Mouse (Mus musculus) limb, embryonic 11.5 days (tissue): ENCODE measurements around the gene Rcl1. TPM values are rescaled to one million over a fixed set of nuclear protein-coding genes. Genes with fewer than 3 reads are reported as not detected.

ENCODE experiments used
- ATAC-seq: fragments of 200-750 bp; cut with Nextera tagmentation; 2 replicates; pipeline ENCODE4 v1.8.0; 2017; ENCODE audit warnings: low read depth; ENCODE audit not compliant: insufficient number of reproducible peaks, low FRiP score, low TSS enrichment
- DNase-seq: peaks from one replicate; pipeline ENCODE4 v3.0.0-alpha.2; 2015; ENCODE audit warnings: low spot score
- H3K27ac ChIP-seq: fragments of 300-500 bp; sonication (generic); replicated peaks from 2 replicates; pipeline ENCODE4 v1.5.1; 2014; ENCODE audit warnings: low read depth, mild to moderate bottlenecking, low read length
- H3K27me3 ChIP-seq: fragments of 300-500 bp; sonication (generic); 2 replicates; pipeline ENCODE4 v1.6.1; 2014; ENCODE audit warnings: mild to moderate bottlenecking, low read length, mixed read lengths; ENCODE audit not compliant: control insufficient read depth, insufficient read depth
- H3K36me3 ChIP-seq: fragments of 300-500 bp; sonication (generic); 2 replicates; pipeline ENCODE4 v1.6.1; 2014; ENCODE audit warnings: mild to moderate bottlenecking, low read length, moderate library complexity, mixed read lengths; ENCODE audit not compliant: control insufficient read depth, insufficient read depth
- H3K4me1 ChIP-seq: fragments of 300-500 bp; sonication (generic); 2 replicates; pipeline ENCODE4 v1.6.1; 2014; ENCODE audit warnings: low read length, mixed read lengths; ENCODE audit not compliant: control insufficient read depth, insufficient read depth
- H3K4me2 ChIP-seq: fragments of 300-500 bp; sonication (generic); 2 replicates; pipeline ENCODE4 v1.6.1; 2014; ENCODE audit warnings: low read depth, mild to moderate bottlenecking, moderate library complexity; ENCODE audit not compliant: severe bottlenecking
- H3K4me3 ChIP-seq: fragments of 300-500 bp; sonication (generic); 2 replicates; pipeline ENCODE4 v1.5.1; 2014; ENCODE audit warnings: low read depth, low read length
- H3K9ac ChIP-seq: fragments of 300-500 bp; sonication (generic); 2 replicates; pipeline ENCODE4 v1.6.1; 2014; ENCODE audit warnings: mild to moderate bottlenecking, low read length
- H3K9me3 ChIP-seq: fragments of 300-500 bp; sonication (generic); 2 replicates; pipeline ENCODE4 v1.6.1; 2016; ENCODE audit warnings: low read length; ENCODE audit not compliant: control insufficient read depth
- WGBS: fragments of 180-500 bp; shearing (Covaris S2); extraction: QIAGEN DNeasy Blood & Tissue Kit; methylation state at CpG from one replicate; pipeline ENCODE4 v1.1.7; 2014; 5-methylcytosine and 5-hydroxymethylcytosine counted together
- polyA plus RNA-seq: library from polyadenylated mRNA; unstranded; fragments of >200 nt; fragmentation: Nextera tagmentation; extraction: Ambion mirVana; gene quantifications from 2 replicates; pipeline ENCODE4 v1.2.1, GENCODE M21; 2014

The Rcl1 gene
- polyA plus RNA-seq, 1 experiment from 2014 or later, result 68.3 TPM

GRCm38 (mm10) chr19:29099596-29099995, 1.6 kb upstream of the Rcl1 start:
- H3K36me3 ChIP-seq, result peaks cover 5% of the 10 kb centered on the region; the same call in 1 of the 2 replicates
- DNase-seq (no peak), ATAC-seq (no peak)
- no peak overlapping the region for H3K4me3 ChIP-seq
- no peaks in the 10 kb centered on the region for H3K9me3 ChIP-seq
- H3K4me2 ChIP-seq, result no peak overlapping the region
- no peak overlapping the region for H3K27ac ChIP-seq
- H3K4me1 ChIP-seq, result 0 out of 2 replicates have a peak, but pooled peaks cover 5% of the 10 kb centered on the region
- no peaks in the 10 kb centered on the region for H3K27me3 ChIP-seq
- 85% methylated on average over 4 of the region's 4 CpGs for WGBS
- H3K9ac ChIP-seq, result no peak overlapping the region

- Histone ChIP-seq H3K27me3 (no peaks in the 10 kb centered on the region), H3K36me3 (peaks cover 5% of the 10 kb centered on the region; the same call in 1 of the 2 replicates), H3K9ac (peak overlapping the region; percentile 76; the same call in 1 of the 2 replicates), H3K4me3 (peak overlapping the region; percentile 86), H3K4me2 (peak overlapping the region; percentile 68), H3K9me3 (no peaks in the 10 kb centered on the region), H3K4me1 (0 out of 2 replicates have a peak, but pooled peaks cover 5% of the 10 kb centered on the region), H3K27ac (0 out of 2 replicates have a peak overlapping the region, but pooled peaks have one; percentile 56)
- no peak for DNase-seq
- 21% methylated on average over 8 of the region's 8 CpGs for WGBS
- ATAC-seq, result no peak
Measured at GRCm38 (mm10) chr19:29100261-29100660, 914 bp upstream of the Rcl1 start.

GRCm38 (mm10) chr19:29101591-29101990, 416 bp downstream of the Rcl1 start:
- peak overlapping the region; percentile 86 for H3K4me3 ChIP-seq
- H3K9me3 ChIP-seq, result no peaks in the 10 kb centered on the region
- no peaks in the 10 kb centered on the region for H3K27me3 ChIP-seq
- peak overlapping the region; percentile 69 for H3K9ac ChIP-seq
- ATAC-seq (no peak; the same call in 1 of the 2 replicates), DNase-seq (no peak)
- under 1% methylated on average over 27 of the region's 27 CpGs for WGBS
- peak overlapping the region; percentile 72 for H3K4me2 ChIP-seq
- 0 out of 2 replicates have a peak, but pooled peaks cover 5% of the 10 kb centered on the region for H3K4me1 ChIP-seq
- peaks cover 5% of the 10 kb centered on the region; the same call in 1 of the 2 replicates for H3K36me3 ChIP-seq
- no peak overlapping the region for H3K27ac ChIP-seq

GRCm38 (mm10) chr19:29102098-29102497, 923 bp downstream of the Rcl1 start:
- Histone ChIP-seq H3K9me3 (no peaks in the 10 kb centered on the region), H3K9ac (no peak overlapping the region), H3K4me2 (peak overlapping the region; percentile 72), H3K27me3 (no peaks in the 10 kb centered on the region), H3K36me3 (peaks cover 5% of the 10 kb centered on the region; the same call in 1 of the 2 replicates), H3K4me1 (0 out of 2 replicates have a peak, but pooled peaks cover 5% of the 10 kb centered on the region), H3K4me3 (peak overlapping the region; percentile 86), H3K27ac (no peak overlapping the region)
- DNase-seq, result peak; percentile 31
- 11% methylated on average over 13 of the region's 13 CpGs for whole genome bisulfite sequencing
- no peak for ATAC-seq

GRCm38 (mm10) chr19:29105816-29106215, 4.6 kb downstream of the Rcl1 start:
- DNase-seq (no peak), ATAC-seq (no peak)
- Histone ChIP-seq H3K4me2 (no peak overlapping the region), H3K9me3 (no peaks in the 10 kb centered on the region), H3K4me1 (no peaks in the 10 kb centered on the region), H3K9ac (no peak overlapping the region), H3K36me3 (peaks cover 5% of the 10 kb centered on the region; the same call in 1 of the 2 replicates), H3K27ac (no peak overlapping the region), H3K4me3 (no peak overlapping the region), H3K27me3 (no peaks in the 10 kb centered on the region)
- 97% methylated on average over 4 of the region's 4 CpGs for WGBS

- H3K4me3 ChIP-seq, result no peak overlapping the region
- H3K27ac ChIP-seq, result no peak overlapping the region
- H3K27me3 ChIP-seq, result no peaks in the 10 kb centered on the region
- no peaks in the 10 kb centered on the region for H3K4me1 ChIP-seq
- DNase-seq (no peak), ATAC-seq (no peak)
- H3K36me3 ChIP-seq, result peaks cover 5% of the 10 kb centered on the region; the same call in 1 of the 2 replicates
- no peak overlapping the region for H3K4me2 ChIP-seq
- no peak overlapping the region for H3K9ac ChIP-seq
- 93% methylated on average over 5 of the region's 5 CpGs for WGBS
- H3K9me3 ChIP-seq, result no peaks in the 10 kb centered on the region
Measured at GRCm38 (mm10) chr19:29106261-29106660, 5.1 kb downstream of the Rcl1 start.

- H3K4me3 ChIP-seq, result no peak overlapping the region
- 76% methylated on average over 8 of the region's 8 CpGs for WGBS
- ATAC-seq (no peak), DNase-seq (no peak)
- H3K36me3 ChIP-seq, result no peaks in the 10 kb centered on the region
- no peaks in the 10 kb centered on the region for H3K27me3 ChIP-seq
- no peaks in the 10 kb centered on the region for H3K9me3 ChIP-seq
- no peak overlapping the region for H3K9ac ChIP-seq
- no peaks in the 10 kb centered on the region for H3K4me1 ChIP-seq
- H3K27ac ChIP-seq, result no peak overlapping the region
- no peak overlapping the region for H3K4me2 ChIP-seq
Measured at GRCm38 (mm10) chr19:29112662-29113061, 11.5 kb downstream of the Rcl1 start.

GRCm38 (mm10) chr19:29113746-29114649, 12.8 kb downstream of the Rcl1 start:
- no peaks in the 10 kb centered on the region for H3K36me3 ChIP-seq
- ATAC-seq, result no peak
- no peak for DNase-seq
- no peak overlapping the region for H3K27ac ChIP-seq
- no peaks in the 10 kb centered on the region for H3K4me1 ChIP-seq
- H3K27me3 ChIP-seq, result no peaks in the 10 kb centered on the region
- H3K9ac ChIP-seq, result no peak overlapping the region
- H3K4me2 ChIP-seq, result no peak overlapping the region
- 94% methylated on average over 10 of the region's 10 CpGs for WGBS
- no peaks in the 10 kb centered on the region for H3K9me3 ChIP-seq
- no peak overlapping the region for H3K4me3 ChIP-seq
